Mouse (Mus musculus): Measurements from ENCODE around the gene Eif4g3. TPM values are rescaled to one million over a fixed set of nuclear protein-coding genes. Genes with fewer than 3 reads are reported as not detected.
A peak's percentile ranks its signal among the peaks of the same experiment; 100 is the strongest.

The Eif4g3 gene
- polyA plus RNA-seq, 2 experiments, result 5.6 to 15.6 TPM

- Histone ChIP-seq H3K9ac (replicated peaks) (no peak overlapping the region), H3K27ac (no peak overlapping the region), H3K4me1 (replicated peaks; ENCODE audit: control insufficient read depth in 2 of 2, insufficient read depth in 2 of 2, low read length in 1 of 2) (no peaks in the 10 kb centered on the region), H3K36me3 (replicated peaks; ENCODE audit: control insufficient read depth, insufficient read depth, low read depth) (no peaks in the 10 kb centered on the region), H3K9me3 (ENCODE audit: control insufficient read depth, low read length) (no peaks in the 10 kb centered on the region), H3K27me3 (ENCODE audit: control insufficient read depth, insufficient read depth, low read length) (peaks cover 2% of the 10 kb centered on the region; the same call in 1 of the 2 replicates), H3K4me2 (ENCODE audit: low read depth) (no peak overlapping the region), H3K4me3 (ENCODE audit: insufficient read depth in 1 of 2, low read depth in 2 of 2, low read length in 2 of 2) (no peak overlapping the region)
- 36% methylated on average over 22 of the region's 22 CpGs for whole genome bisulfite sequencing (ENCODE audit: insufficient replicate concordance)
- TF ChIP-seq CTCF (IDR thresholded peaks at IDR 0.05; ENCODE audit: low read depth) (no peak), EP300 (IDR thresholded peaks at IDR 0.05; ENCODE audit: low read depth) (no peak)
- ATAC-seq (ENCODE audit: insufficient read depth) (no peak), DNase-seq (ENCODE audit: low read depth in 3 of 3, low spot score in 3 of 3) (no peak)
These were observed 264.4 kb downstream of the Eif4g3 start for GRCm38 (mm10) chr4:138257116-138257687.

Small RNA genes within 50 kb of the gene (microRNA-seq; reads per million reads assigned to microRNA genes)
- gene Mir6399, result 8.0 reads per million, percentile 16 among the genes with 10 or more reads in this experiment

Other genes with a start within 250 kb of the Eif4g3 start
- 4.6 and 5.1 TPM in 2 replicates for gene Alpl, start 196.6 kb upstream of the Eif4g3 start, polyA plus RNA-seq (2012; rRNA removed)
- 5.1 and 6.1 TPM in 2 replicates for gene Alpl, start 196.6 kb upstream of the Eif4g3 start, polyA plus RNA-seq (2014; fragmentation: Nextera tagmentation; extraction: Ambion mirVana)
- gene Ece1, start 130.8 kb upstream of the Eif4g3 start, polyA plus RNA-seq (2012; rRNA removed), result 5.1 and 11.4 TPM in 2 replicates
- gene Ece1, start 130.8 kb upstream of the Eif4g3 start, polyA plus RNA-seq (2014; fragmentation: Nextera tagmentation; extraction: Ambion mirVana), result 15.9 and 17.6 TPM in 2 replicates
- 25.2 and 34.7 TPM in 2 replicates for gene Hp1bp3, start 223.3 kb downstream of the Eif4g3 start, polyA plus RNA-seq (2012; rRNA removed)
- 36.1 and 41.9 TPM in 2 replicates for gene Hp1bp3, start 223.3 kb downstream of the Eif4g3 start, polyA plus RNA-seq (2014; fragmentation: Nextera tagmentation; extraction: Ambion mirVana)